Mouse (Mus musculus): ENCODE results near the gene Acap1.
A peak's percentile ranks its signal among the peaks of the same experiment; 100 is the strongest.

DNA sequence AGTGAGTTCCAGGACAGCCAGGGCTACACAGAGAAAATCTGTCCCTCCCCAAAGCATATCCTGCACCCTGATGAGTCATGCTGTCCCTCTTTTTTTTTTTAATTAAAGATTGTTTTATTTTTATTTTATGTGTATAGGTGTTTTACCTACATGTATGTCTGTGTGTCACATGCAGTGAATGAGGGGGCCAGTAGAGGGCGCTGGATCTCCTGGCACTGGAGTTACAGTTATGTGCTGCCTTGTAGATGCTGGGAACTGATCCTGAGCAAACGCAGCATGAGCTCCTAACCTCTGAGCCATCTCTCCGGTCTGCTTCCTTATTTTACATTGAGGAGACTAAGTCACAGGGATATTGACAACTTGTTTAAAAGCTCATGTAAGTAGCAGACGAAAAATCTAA, 12.3 kb downstream of the Acap1 start:
- TF ChIP-seq CTCF (IDR thresholded peaks at IDR 0.05; ENCODE audit: low read depth, low read length) = peak; percentile 88
- TF ChIP-seq POLR2A (IDR thresholded peaks at IDR 0.05; ENCODE audit: insufficient read depth, low read length) = no peak

Measured in ES-Bruce4 (cell line).